In the genomic region with DNA sequence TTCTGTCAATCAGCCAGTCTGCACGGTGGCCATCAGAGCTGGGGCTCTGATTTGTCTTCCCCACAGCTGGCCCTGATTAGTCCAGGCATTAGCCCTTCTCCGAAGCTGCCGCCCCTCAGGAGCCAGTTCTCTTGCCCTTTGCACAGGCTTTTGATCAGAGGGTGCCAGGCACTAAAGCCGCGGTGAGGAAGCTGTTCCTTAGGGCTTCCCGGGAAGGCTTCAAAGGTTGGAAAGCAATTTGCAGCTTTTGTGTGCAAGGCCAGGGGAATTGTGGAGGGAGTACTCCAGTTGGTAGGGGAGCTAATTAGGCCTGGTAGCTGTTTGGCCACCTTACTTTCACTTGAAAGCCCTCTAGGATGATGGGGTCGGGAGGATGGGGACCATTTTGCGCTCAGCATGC, we compare ENCODE assay signal across 12 mouse cellular contexts.
DNase-seq lines count a peak whose midpoint lies in the region; ATAC-seq and TF ChIP-seq lines count a peak whose summit lies in the region.
"Had no signal": no experiment of that assay in that cellular context is flagged by ENCODE, and none has a peak within 500 bp of the region (broad histone marks: within the 10 kb centered on the region; RNA-seq: fewer than 3 reads in every experiment).

No protein-coding gene starts in this region.

- peaks cover 40% of the 10 kb centered on the region for H3K27me3 ChIP-seq in forebrain, embryonic 10.5 days (ENCODE audit: poor library complexity, severe bottlenecking)
- H3K27me3 ChIP-seq in limb, embryonic 11.5 days (ENCODE audit: control insufficient read depth, insufficient read depth, low read length), result no peaks in the 10 kb centered on the region
- no peaks in the 10 kb centered on the region for H3K27me3 ChIP-seq in midbrain, postnatal 0 days (ENCODE audit: insufficient read depth, low read length)
- peaks cover 8% of the 10 kb centered on the region; the same call in 1 of the 2 replicates for H3K27me3 ChIP-seq in kidney, embryonic 15.5 days
- H3K27me3 ChIP-seq: heart, embryonic 15.5 days had no signal

- DNase-seq in heart, adult 11 months, result peak; percentile 78
- DNase-seq in heart, adult 18-20 months, result no peak
- peak; percentile 66 for DNase-seq in forebrain, embryonic 10.5 days (ENCODE audit: extremely low spot score, low spot score)
- peak; percentile 73 for DNase-seq in limb, embryonic 11.5 days (ENCODE audit: low spot score)
- no peak for DNase-seq in midbrain, postnatal 0 days (ENCODE audit: low spot score)
- no peak for DNase-seq in right cerebral cortex, postnatal 25 days
- DNase-seq in layer of hippocampus, adult 11-12 months (ENCODE audit: low spot score), result no peak
- DNase-seq: adrenal gland, adult 2 months; gastrocnemius, postnatal 25 days; kidney, postnatal 10 days had no signal

- H3K4me1 ChIP-seq in forebrain, embryonic 10.5 days, result peaks cover 20% of the 10 kb centered on the region
- 0 out of 2 replicates have a peak, but pooled peaks cover 6% of the 10 kb centered on the region for H3K4me1 ChIP-seq in limb, embryonic 11.5 days (ENCODE audit: control insufficient read depth, insufficient read depth, low read length)
- H3K4me1 ChIP-seq in midbrain, postnatal 0 days (ENCODE audit: insufficient read depth, low read length), result no peaks in the 10 kb centered on the region; the same call in 1 of the 2 replicates
- H3K4me1 ChIP-seq in kidney, embryonic 15.5 days, result peaks cover 4% of the 10 kb centered on the region; the same call in 1 of the 2 replicates
- H3K4me1 ChIP-seq: heart, embryonic 15.5 days had no signal

- no peaks in the 10 kb centered on the region for H3K36me3 ChIP-seq in forebrain, embryonic 10.5 days (replicated peaks)
- no peaks in the 10 kb centered on the region for H3K36me3 ChIP-seq in limb, embryonic 11.5 days (ENCODE audit: control insufficient read depth, insufficient read depth, low read length)
- no peaks in the 10 kb centered on the region for H3K36me3 ChIP-seq in midbrain, postnatal 0 days (ENCODE audit: insufficient read depth, low read length)
- H3K36me3 ChIP-seq in kidney, embryonic 15.5 days, result no peaks in the 10 kb centered on the region
- H3K36me3 ChIP-seq: heart, embryonic 15.5 days had no signal

- peaks cover 4% of the 10 kb centered on the region; the same call in 1 of the 2 replicates for H3K9me3 ChIP-seq in forebrain, embryonic 10.5 days
- no peaks in the 10 kb centered on the region for H3K9me3 ChIP-seq in limb, embryonic 11.5 days (ENCODE audit: control insufficient read depth, low read length)
- no peaks in the 10 kb centered on the region for H3K9me3 ChIP-seq in midbrain, postnatal 0 days (ENCODE audit: low read length)
- H3K9me3 ChIP-seq in kidney, embryonic 15.5 days (replicated peaks), result no peaks in the 10 kb centered on the region
- H3K9me3 ChIP-seq: heart, embryonic 15.5 days had no signal

- no peak overlapping the region for H3K9ac ChIP-seq in limb, embryonic 11.5 days (ENCODE audit: low read length)
- no peak overlapping the region for H3K9ac ChIP-seq in midbrain, postnatal 0 days (replicated peaks; ENCODE audit: low read length, poor library complexity, severe bottlenecking)
- H3K9ac ChIP-seq in kidney, embryonic 15.5 days, result no peak overlapping the region
- H3K9ac ChIP-seq: heart, embryonic 15.5 days had no signal

- no peak overlapping the region for H3K4me2 ChIP-seq in limb, embryonic 11.5 days (ENCODE audit: low read depth, severe bottlenecking)
- no peak overlapping the region for H3K4me2 ChIP-seq in midbrain, postnatal 0 days (ENCODE audit: low read depth, low read length, poor library complexity, severe bottlenecking)
- no peak overlapping the region for H3K4me2 ChIP-seq in kidney, embryonic 15.5 days
- H3K4me2 ChIP-seq: heart, embryonic 15.5 days had no signal

- H3K27ac ChIP-seq in forebrain, embryonic 10.5 days, result no peak overlapping the region
- H3K27ac ChIP-seq in limb, embryonic 11.5 days (replicated peaks; ENCODE audit: low read depth, low read length), result no peak overlapping the region
- H3K27ac ChIP-seq in midbrain, postnatal 0 days (ENCODE audit: low read depth, low read length), result no peak overlapping the region
- no peak overlapping the region for H3K27ac ChIP-seq in kidney, embryonic 15.5 days
- H3K27ac ChIP-seq: heart, embryonic 15.5 days had no signal

- peak; percentile 86 for ATAC-seq in limb, embryonic 11.5 days (ENCODE audit: insufficient number of reproducible peaks, low FRiP score, low TSS enrichment, low read depth)
- ATAC-seq in midbrain, postnatal 0 days (ENCODE audit: low FRiP score), result peak; percentile 49; the same call in 1 of the 2 replicates
- no peak for ATAC-seq in kidney, embryonic 15.5 days (replicated peaks; ENCODE audit: low FRiP score)

- WGBS in forebrain, embryonic 10.5 days, result 1% methylated on average over 8 of the region's 8 CpGs
- 4% methylated on average over 8 of the region's 8 CpGs for WGBS in limb, embryonic 11.5 days
- WGBS in midbrain, postnatal 0 days, result 12% methylated on average over 8 of the region's 8 CpGs
- 9% methylated on average over 8 of the region's 8 CpGs for WGBS in kidney, embryonic 15.5 days

- no peak overlapping the region for H3K4me3 ChIP-seq in forebrain, embryonic 10.5 days
- H3K4me3 ChIP-seq in limb, embryonic 11.5 days (ENCODE audit: low read depth, low read length), result no peak overlapping the region
- H3K4me3 ChIP-seq in midbrain, postnatal 0 days (ENCODE audit: low read depth, low read length), result no peak overlapping the region
- no peak overlapping the region for H3K4me3 ChIP-seq in kidney, embryonic 15.5 days (replicated peaks)
- H3K4me3 ChIP-seq: heart, embryonic 15.5 days had no signal

- TF ChIP-seq CTCF in midbrain, postnatal 0 days (IDR thresholded peaks at IDR 0.05), result no peak

Comparison
In these comparisons a context has a peak if more than half of its experiments do, and no peak if none do; other contexts are left out.
1. DNase-seq: peak in heart, adult 11 months (single experiment), forebrain, embryonic 10.5 days (single experiment) and limb, embryonic 11.5 days (single experiment); none in heart, adult 18-20 months (0 of 2), midbrain, postnatal 0 days (single experiment), right cerebral cortex, postnatal 25 days (single experiment) and layer of hippocampus, adult 11-12 months (single experiment).